Mouse (Mus musculus): ENCODE measurements around the gene Fuk. TPM values are rescaled to one million over a fixed set of nuclear protein-coding genes. Genes with fewer than 3 reads are reported as not detected.

The Fuk gene
- polyA plus RNA-seq, 1 experiment from 2014 or later = 4.8 TPM

- peaks cover 9% of the 10 kb centered on the region; the same call in 1 of the 2 replicates for H3K36me3 ChIP-seq
- no peak overlapping the region for H3K27ac ChIP-seq
- WGBS = 60% methylated on average over 9 of the region's 9 CpGs
- H3K4me2 ChIP-seq = no peak overlapping the region
- no peak overlapping the region for H3K9ac ChIP-seq
- no peak overlapping the region for H3K4me3 ChIP-seq
- H3K9me3 ChIP-seq (replicated peaks) = no peaks in the 10 kb centered on the region
- H3K4me1 ChIP-seq (replicated peaks) = 0 out of 2 replicates have a peak, but pooled peaks cover under 1% of the 10 kb centered on the region
- ATAC-seq (replicated peaks; ENCODE audit: insufficient number of reproducible peaks, insufficient read depth, low FRiP score, low read depth) = no peak
- no peaks in the 10 kb centered on the region for H3K27me3 ChIP-seq
Observed at GRCm38 (mm10) chr8:110895254-110895653, 7.0 kb downstream of the Fuk start.

DNA sequence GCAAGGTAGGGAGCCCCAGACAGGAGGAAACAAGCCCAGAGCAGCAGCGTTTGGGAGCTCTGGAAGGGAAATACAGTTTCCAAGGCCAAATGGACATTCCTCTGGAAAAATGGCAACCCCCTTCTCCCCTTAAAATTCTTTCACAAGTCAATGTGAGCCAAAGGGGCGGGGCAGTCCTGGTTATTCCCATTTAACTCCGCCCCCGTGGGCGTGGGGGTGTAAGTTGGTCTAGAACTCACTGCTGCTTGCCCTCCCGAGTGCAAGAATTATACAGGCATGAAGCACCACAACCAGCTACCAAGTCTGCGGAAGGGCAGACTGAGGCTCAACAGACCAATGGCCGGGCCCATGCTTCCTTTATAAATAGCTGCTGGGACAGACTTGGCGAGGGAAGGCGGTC, 7.4 kb downstream of the Fuk start:
- 81% methylated on average over 10 of the region's 10 CpGs for WGBS
- no peaks in the 10 kb centered on the region for H3K9me3 ChIP-seq (replicated peaks)
- ATAC-seq (replicated peaks; ENCODE audit: insufficient number of reproducible peaks, insufficient read depth, low FRiP score, low read depth) = no peak
- H3K36me3 ChIP-seq = peaks cover 9% of the 10 kb centered on the region; the same call in 1 of the 2 replicates
- no peak overlapping the region for H3K4me2 ChIP-seq
- H3K9ac ChIP-seq = no peak overlapping the region
- no peak overlapping the region for H3K27ac ChIP-seq
- H3K4me1 ChIP-seq (replicated peaks) = 0 out of 2 replicates have a peak, but pooled peaks cover 2% of the 10 kb centered on the region
- H3K4me3 ChIP-seq = no peak overlapping the region
- H3K27me3 ChIP-seq = no peaks in the 10 kb centered on the region

DNA sequence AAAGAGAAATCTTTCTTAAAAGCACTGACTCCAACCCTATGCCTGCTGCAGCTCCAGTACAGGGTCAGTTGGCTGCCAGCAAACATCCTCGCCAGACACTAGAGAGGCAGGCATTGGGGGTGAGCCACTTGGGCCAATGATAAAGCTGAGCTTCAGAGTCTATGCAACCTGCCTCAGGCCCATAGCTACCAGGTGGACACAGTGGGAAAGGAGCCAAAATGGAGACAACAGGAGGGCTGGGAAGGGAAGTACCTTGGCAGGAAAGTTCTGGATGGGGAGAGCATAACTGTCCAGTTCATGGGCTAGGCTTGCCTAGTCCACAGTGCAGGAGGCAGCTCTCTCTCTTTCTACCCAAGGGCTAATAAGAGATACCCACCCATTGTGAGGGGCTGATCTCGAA, 9.4 kb downstream of the Fuk start:
- Histone ChIP-seq H3K9ac (no peak overlapping the region), H3K4me3 (no peak overlapping the region), H3K9me3 (replicated peaks) (no peaks in the 10 kb centered on the region), H3K4me2 (no peak overlapping the region), H3K36me3 (peaks cover 4% of the 10 kb centered on the region; the same call in 1 of the 2 replicates), H3K27ac (no peak overlapping the region), H3K27me3 (no peaks in the 10 kb centered on the region), H3K4me1 (replicated peaks) (0 out of 2 replicates have a peak, but pooled peaks cover 2% of the 10 kb centered on the region)
- WGBS = 93% methylated on average over 2 of the region's 2 CpGs
- ATAC-seq (replicated peaks; ENCODE audit: insufficient number of reproducible peaks, insufficient read depth, low FRiP score, low read depth) = no peak

GRCm38 (mm10) chr8:110892040-110892439, 10.2 kb downstream of the Fuk start:
- H3K27ac ChIP-seq = no peak overlapping the region
- WGBS = 90% methylated on average over 7 of the region's 7 CpGs
- H3K9me3 ChIP-seq (replicated peaks) = no peaks in the 10 kb centered on the region
- H3K9ac ChIP-seq = no peak overlapping the region
- no peaks in the 10 kb centered on the region for H3K36me3 ChIP-seq
- H3K27me3 ChIP-seq = no peaks in the 10 kb centered on the region
- H3K4me2 ChIP-seq = no peak overlapping the region
- H3K4me1 ChIP-seq (replicated peaks) = 0 out of 2 replicates have a peak, but pooled peaks cover 2% of the 10 kb centered on the region
- no peak for ATAC-seq (replicated peaks; ENCODE audit: insufficient number of reproducible peaks, insufficient read depth, low FRiP score, low read depth)
- H3K4me3 ChIP-seq = no peak overlapping the region

DNA sequence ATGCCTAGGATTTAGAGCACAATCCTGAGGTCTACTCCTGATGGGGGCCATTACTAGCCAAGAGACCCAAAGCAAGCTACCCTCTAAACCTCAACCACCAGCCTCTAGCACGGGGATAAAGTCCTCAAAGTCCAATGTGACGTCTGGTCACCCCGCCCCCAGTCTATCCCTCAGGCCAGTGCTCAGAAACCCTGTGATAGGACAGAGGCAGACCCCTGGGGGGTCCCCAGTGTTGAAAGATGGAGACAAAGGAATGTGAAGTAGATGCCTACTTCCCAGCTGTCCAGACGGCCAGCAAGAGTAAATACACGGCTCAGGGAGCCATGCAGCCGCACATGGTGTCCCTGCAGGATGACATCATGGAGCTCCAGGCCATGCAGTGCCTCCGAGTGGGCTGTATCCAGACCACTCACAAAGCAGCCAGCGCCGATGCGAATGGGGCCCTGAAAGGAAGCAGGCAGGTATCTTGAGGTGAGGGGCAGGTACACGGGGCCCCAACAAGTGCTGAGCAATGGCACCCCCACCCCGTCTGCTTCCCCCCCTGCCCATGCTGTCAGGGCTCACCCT, 12.3 kb downstream of the Fuk start:
- Histone ChIP-seq H3K4me1 (replicated peaks) (0 out of 2 replicates have a peak, but pooled peaks cover 2% of the 10 kb centered on the region), H3K4me2 (no peak overlapping the region), H3K27me3 (no peaks in the 10 kb centered on the region), H3K4me3 (no peak overlapping the region), H3K9ac (no peak overlapping the region), H3K27ac (no peak overlapping the region), H3K36me3 (no peaks in the 10 kb centered on the region; the same call in 1 of the 2 replicates), H3K9me3 (replicated peaks) (no peaks in the 10 kb centered on the region)
- WGBS = 54% methylated on average over 12 of the region's 12 CpGs
- no peak for ATAC-seq (replicated peaks; ENCODE audit: insufficient number of reproducible peaks, insufficient read depth, low FRiP score, low read depth)

DNA sequence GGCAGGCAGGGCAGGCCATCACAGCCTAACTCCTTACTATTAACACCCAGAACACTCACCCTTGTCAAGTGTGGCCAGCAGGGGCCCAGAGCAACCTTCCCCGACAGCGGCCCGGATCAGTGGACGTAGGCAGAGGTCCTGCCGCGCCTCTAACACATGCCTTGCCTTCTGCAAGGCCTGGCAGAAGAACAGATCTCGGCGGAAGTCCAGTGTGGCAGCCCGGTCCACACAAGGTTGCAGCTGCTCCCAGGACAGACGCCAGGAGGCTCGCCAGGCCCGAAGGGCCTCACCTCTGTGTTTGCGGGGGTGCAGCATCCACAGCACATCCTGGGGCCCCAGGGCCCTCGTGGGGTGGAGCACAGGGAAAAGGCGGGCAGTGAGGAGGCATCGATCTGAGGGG, 13.4 kb downstream of the Fuk start:
- ATAC-seq (replicated peaks; ENCODE audit: insufficient number of reproducible peaks, insufficient read depth, low FRiP score, low read depth) = no peak
- 85% methylated on average over 16 of the region's 16 CpGs for WGBS
- Histone ChIP-seq H3K4me2 (no peak overlapping the region), H3K4me1 (replicated peaks) (0 out of 2 replicates have a peak, but pooled peaks cover 2% of the 10 kb centered on the region), H3K9ac (no peak overlapping the region), H3K27ac (no peak overlapping the region), H3K9me3 (replicated peaks) (no peaks in the 10 kb centered on the region), H3K4me3 (no peak overlapping the region), H3K27me3 (no peaks in the 10 kb centered on the region), H3K36me3 (peaks cover 7% of the 10 kb centered on the region)

GRCm38 (mm10) chr8:110888441-110888840, 13.8 kb downstream of the Fuk start:
- peaks cover 11% of the 10 kb centered on the region for H3K36me3 ChIP-seq
- H3K4me1 ChIP-seq (replicated peaks) = 0 out of 2 replicates have a peak, but pooled peaks cover 2% of the 10 kb centered on the region
- H3K4me2 ChIP-seq = no peak overlapping the region
- H3K4me3 ChIP-seq = no peak overlapping the region
- no peaks in the 10 kb centered on the region for H3K9me3 ChIP-seq (replicated peaks)
- WGBS = 89% methylated on average over 8 of the region's 8 CpGs
- no peaks in the 10 kb centered on the region for H3K27me3 ChIP-seq
- H3K27ac ChIP-seq = no peak overlapping the region
- H3K9ac ChIP-seq = no peak overlapping the region
- ATAC-seq (replicated peaks; ENCODE audit: insufficient number of reproducible peaks, insufficient read depth, low FRiP score, low read depth) = no peak

DNA sequence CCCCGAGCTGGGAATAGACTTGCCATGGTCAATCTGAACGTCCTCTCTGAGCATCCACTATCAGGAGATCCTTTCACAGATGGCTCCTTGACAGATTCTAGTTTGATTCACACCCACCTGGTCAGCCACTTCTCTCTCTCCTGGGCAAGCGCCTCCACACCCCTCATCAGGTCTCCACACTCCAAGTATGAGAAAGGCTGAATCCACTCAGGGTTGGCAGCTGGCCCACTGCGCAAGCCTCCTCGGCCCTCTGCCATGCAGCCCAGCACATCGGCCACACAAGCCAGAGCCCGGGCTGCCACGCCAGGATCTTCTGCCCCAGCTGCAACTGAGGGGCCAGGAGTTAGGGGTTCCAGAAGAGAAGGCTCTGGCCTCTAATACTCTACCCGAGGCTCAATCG, 14.7 kb downstream of the Fuk start:
- Histone ChIP-seq H3K9me3 (replicated peaks) (no peaks in the 10 kb centered on the region), H3K4me1 (replicated peaks) (0 out of 2 replicates have a peak, but pooled peaks cover 2% of the 10 kb centered on the region), H3K27ac (no peak overlapping the region), H3K36me3 (peaks cover 20% of the 10 kb centered on the region), H3K4me2 (no peak overlapping the region), H3K4me3 (no peak overlapping the region), H3K27me3 (no peaks in the 10 kb centered on the region), H3K9ac (no peak overlapping the region)
- ATAC-seq (replicated peaks; ENCODE audit: insufficient number of reproducible peaks, insufficient read depth, low FRiP score, low read depth) = no peak
- WGBS = 93% methylated on average over 10 of the region's 10 CpGs

GRCm38 (mm10) chr8:110886634-110887033, 15.7 kb downstream of the Fuk start:
- H3K36me3 ChIP-seq = peaks cover 29% of the 10 kb centered on the region
- ATAC-seq (replicated peaks; ENCODE audit: insufficient number of reproducible peaks, insufficient read depth, low FRiP score, low read depth) = no peak
- H3K27ac ChIP-seq = no peak overlapping the region
- no peak overlapping the region for H3K4me2 ChIP-seq
- WGBS = 80% methylated on average over 3 of the region's 3 CpGs
- 0 out of 2 replicates have a peak, but pooled peaks cover 2% of the 10 kb centered on the region for H3K4me1 ChIP-seq (replicated peaks)
- H3K4me3 ChIP-seq = no peak overlapping the region
- H3K27me3 ChIP-seq = no peaks in the 10 kb centered on the region
- H3K9ac ChIP-seq = no peak overlapping the region
- H3K9me3 ChIP-seq (replicated peaks) = no peaks in the 10 kb centered on the region

DNA sequence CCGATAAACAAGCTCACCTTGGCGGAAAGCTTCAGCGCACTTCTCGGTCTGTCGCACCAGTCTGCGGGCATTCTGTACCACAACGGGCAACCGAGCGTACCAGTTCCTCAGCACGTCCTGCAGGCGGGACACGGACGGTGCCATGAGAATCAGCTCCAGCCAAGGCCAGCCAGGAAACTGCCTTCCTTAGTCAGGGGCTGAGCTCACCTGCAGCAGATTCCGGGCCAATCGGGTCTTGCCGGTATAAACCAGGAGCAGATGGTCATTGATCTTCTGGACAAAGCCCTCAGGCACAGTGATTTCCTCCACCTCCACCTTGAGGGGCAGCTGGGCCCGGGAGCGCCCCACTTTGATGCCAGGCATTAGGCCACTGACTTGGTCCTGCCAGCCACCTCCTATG, 18.5 kb downstream of the Fuk start:
- H3K9me3 ChIP-seq (replicated peaks) = no peaks in the 10 kb centered on the region
- no peak overlapping the region for H3K4me2 ChIP-seq
- no peak overlapping the region for H3K9ac ChIP-seq
- WGBS = 92% methylated on average over 18 of the region's 18 CpGs
- H3K36me3 ChIP-seq = peaks cover 55% of the 10 kb centered on the region
- H3K27me3 ChIP-seq = no peaks in the 10 kb centered on the region
- no peaks in the 10 kb centered on the region for H3K4me1 ChIP-seq (replicated peaks)
- H3K27ac ChIP-seq = no peak overlapping the region
- no peak overlapping the region for H3K4me3 ChIP-seq
- no peak for ATAC-seq (replicated peaks; ENCODE audit: insufficient number of reproducible peaks, insufficient read depth, low FRiP score, low read depth)

DNA sequence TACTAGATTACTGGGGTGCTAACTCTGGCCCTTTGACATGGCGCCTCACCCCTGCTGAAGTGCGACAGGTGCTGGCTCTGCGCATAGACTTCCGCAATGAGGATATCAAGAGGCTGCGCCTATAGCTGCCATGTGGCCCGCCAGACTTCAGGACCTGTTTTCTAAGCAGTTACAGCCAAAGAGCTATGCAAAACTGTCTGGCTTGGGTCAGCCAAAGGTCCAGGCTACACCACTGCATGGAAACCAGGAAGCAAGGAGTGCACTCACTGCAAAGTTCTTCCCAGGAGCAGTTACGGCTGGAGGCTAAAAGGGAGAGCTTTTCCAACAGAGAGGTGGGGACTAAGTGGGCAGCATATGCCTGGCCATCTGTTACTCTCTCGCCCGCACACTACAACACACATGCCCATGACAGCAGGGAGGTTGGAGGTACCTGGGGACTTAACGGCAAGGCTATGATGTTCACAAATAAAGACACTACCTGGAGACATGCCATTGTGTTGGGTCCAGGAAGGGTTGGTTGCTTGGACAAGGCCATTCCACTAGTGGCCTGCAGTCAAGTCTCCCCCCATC, 20.5 kb downstream of the Fuk start:
- Histone ChIP-seq H3K4me3 (no peak overlapping the region), H3K4me2 (no peak overlapping the region), H3K9me3 (replicated peaks) (no peaks in the 10 kb centered on the region), H3K27ac (no peak overlapping the region), H3K9ac (no peak overlapping the region), H3K36me3 (peaks cover 64% of the 10 kb centered on the region), H3K27me3 (no peaks in the 10 kb centered on the region), H3K4me1 (replicated peaks) (no peaks in the 10 kb centered on the region)
- no peak for ATAC-seq (replicated peaks; ENCODE audit: insufficient number of reproducible peaks, insufficient read depth, low FRiP score, low read depth)
- WGBS = 96% methylated on average over 10 of the region's 10 CpGs

DNA sequence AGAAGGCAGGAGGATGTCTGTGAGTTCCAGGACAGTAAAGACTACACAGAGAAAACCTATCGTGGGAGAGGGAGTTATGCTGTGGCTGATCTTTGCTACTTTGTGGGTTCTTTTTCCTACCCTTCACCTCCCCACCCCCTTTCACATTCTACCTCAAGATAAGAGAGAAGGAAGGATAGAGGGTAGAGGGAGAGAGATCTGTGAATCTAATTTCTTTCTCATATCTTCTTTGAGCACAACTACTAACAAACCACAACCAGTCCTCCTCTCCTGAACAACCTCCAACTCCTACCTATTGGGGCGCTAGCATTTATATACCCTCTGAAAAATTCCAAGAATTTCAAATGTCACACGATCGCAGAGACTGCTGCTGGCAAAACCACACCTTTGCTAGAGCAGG, 24.4 kb downstream of the Fuk start:
- no peaks in the 10 kb centered on the region for H3K9me3 ChIP-seq (replicated peaks)
- no peak overlapping the region for H3K4me3 ChIP-seq
- WGBS = 81% methylated on average over 4 of the region's 4 CpGs
- no peak overlapping the region for H3K4me2 ChIP-seq
- H3K27ac ChIP-seq = no peak overlapping the region
- no peak overlapping the region for H3K9ac ChIP-seq
- peaks cover 79% of the 10 kb centered on the region for H3K36me3 ChIP-seq
- no peaks in the 10 kb centered on the region for H3K27me3 ChIP-seq
- no peak for ATAC-seq (replicated peaks; ENCODE audit: insufficient number of reproducible peaks, insufficient read depth, low FRiP score, low read depth)
- no peaks in the 10 kb centered on the region for H3K4me1 ChIP-seq (replicated peaks)
